Mouse (Mus musculus): Measurements from ENCODE around the gene Scand1. TPM values are rescaled to one million over a fixed set of nuclear protein-coding genes. Genes with fewer than 3 reads are reported as not detected.

Gene Scand1
- total RNA-seq, 2 experiments from 2014 or later, result 61.0 to 61.2 TPM

- no peak overlapping the region for H3K4me3 ChIP-seq
- no peak for DNase-seq
- intact Hi-C loops (cut with DNase I), result no loop called here
- TF ChIP-seq CTCF (IDR thresholded peaks at IDR 0.05), result no peak
- no peak overlapping the region for H3K27ac ChIP-seq
These were observed 10.4 kb downstream of the Scand1 start for GRCm38 (mm10) chr2:156302063-156302462.

GRCm38 (mm10) chr2:156298458-156298857, 14.0 kb downstream of the Scand1 start:
- H3K4me3 ChIP-seq, result no peak overlapping the region
- DNase-seq, result no peak
- TF ChIP-seq CTCF (IDR thresholded peaks at IDR 0.05), result no peak
- intact Hi-C loops (cut with DNase I), result no loop called here
- no peak overlapping the region; the same call in 1 of the 2 replicates for H3K27ac ChIP-seq

- intact Hi-C loops (cut with DNase I), result no loop called here
- H3K27ac ChIP-seq, result 0 out of 2 replicates have a peak overlapping the region, but pooled peaks have one; percentile 16
- peak; percentile 42 for DNase-seq
- TF ChIP-seq CTCF (IDR thresholded peaks at IDR 0.05), result no peak
- H3K4me3 ChIP-seq, result no peak overlapping the region
These were observed 14.9 kb downstream of the Scand1 start for GRCm38 (mm10) chr2:156297653-156298052.

- no peak for DNase-seq
- no peak overlapping the region for H3K27ac ChIP-seq
- no peak overlapping the region for H3K4me3 ChIP-seq
- TF ChIP-seq CTCF (IDR thresholded peaks at IDR 0.05), result no peak
- intact Hi-C loops (cut with DNase I), result no loop called here
These were observed 16.3 kb downstream of the Scand1 start for GRCm38 (mm10) chr2:156296190-156296589.

GRCm38 (mm10) chr2:156295601-156296063, 16.9 kb downstream of the Scand1 start:
- TF ChIP-seq CTCF (IDR thresholded peaks at IDR 0.05), result no peak
- intact Hi-C loops (cut with DNase I), result no loop called here
- H3K4me3 ChIP-seq, result no peak overlapping the region
- DNase-seq, result no peak
- no peak overlapping the region for H3K27ac ChIP-seq

GRCm38 (mm10) chr2:156291998-156292397, 20.5 kb downstream of the Scand1 start:
- Histone ChIP-seq H3K27ac (no peak overlapping the region), H3K4me3 (no peak overlapping the region)
- no peak for DNase-seq
- intact Hi-C loops (cut with DNase I), result no loop called here
- no peak for TF ChIP-seq CTCF (IDR thresholded peaks at IDR 0.05)

- Histone ChIP-seq H3K4me3 (no peak overlapping the region), H3K27ac (no peak overlapping the region)
- intact Hi-C loops (cut with DNase I), result no loop called here
- no peak for TF ChIP-seq CTCF (IDR thresholded peaks at IDR 0.05)
- no peak for DNase-seq
These were observed 22.8 kb downstream of the Scand1 start for GRCm38 (mm10) chr2:156289552-156290160.

GRCm38 (mm10) chr2:156288222-156288621, 24.3 kb downstream of the Scand1 start:
- no peak for TF ChIP-seq CTCF (IDR thresholded peaks at IDR 0.05)
- no peak for DNase-seq

GRCm38 (mm10) chr2:156286733-156287132, 25.8 kb downstream of the Scand1 start:
- TF ChIP-seq CTCF (IDR thresholded peaks at IDR 0.05), result 0 out of 2 replicates have a peak, but pooled peaks have one; percentile 1
- intact Hi-C loops (cut with DNase I), result no loop called here
- no peak for DNase-seq

More at GRCm38 (mm10) chr2:156288222-156288621, 24.3 kb downstream of the Scand1 start:
- Histone ChIP-seq H3K4me3 (no peak overlapping the region), H3K27ac (no peak overlapping the region)
- intact Hi-C loops (cut with DNase I), result no loop called here

GRCm38 (mm10) chr2:156285161-156285560, 27.3 kb downstream of the Scand1 start:
- intact Hi-C loops (cut with DNase I), result no loop called here

More at GRCm38 (mm10) chr2:156286733-156287132, 25.8 kb downstream of the Scand1 start:
- H3K27ac ChIP-seq, result no peak overlapping the region
- no peak overlapping the region for H3K4me3 ChIP-seq

GRCm38 (mm10) chr2:156281227-156281626, 31.3 kb downstream of the Scand1 start:
- Histone ChIP-seq H3K27ac (no peak overlapping the region), H3K4me3 (no peak overlapping the region)
- no peak for TF ChIP-seq CTCF (IDR thresholded peaks at IDR 0.05)
- DNase-seq, result peak; percentile 31
- intact Hi-C loops (cut with DNase I), result loop anchor here (5.0 kb wide), 1 partner anchor 129 kb away; no protein-coding TSS in a partner anchor

More at GRCm38 (mm10) chr2:156285161-156285560, 27.3 kb downstream of the Scand1 start:
- DNase-seq, result no peak
- no peak for TF ChIP-seq CTCF (IDR thresholded peaks at IDR 0.05)
- no peak overlapping the region for H3K27ac ChIP-seq
- no peak overlapping the region for H3K4me3 ChIP-seq

GRCm38 (mm10) chr2:156278226-156279017, 34.1 kb downstream of the Scand1 start:
- intact Hi-C loops (cut with DNase I), result loop anchor here (2.0 to 10.0 kb wide), 2 partner anchors 98 to 314 kb away; partner anchors contain the start of gene Rbm39
- Histone ChIP-seq H3K27ac (peak overlapping the region; percentile 90), H3K4me3 (peak overlapping the region; percentile 38)
- peak; percentile 98; the same call in 1 of the 2 replicates for TF ChIP-seq CTCF (IDR thresholded peaks at IDR 0.05)
- DNase-seq, result peak; percentile 86

GRCm38 (mm10) chr2:156272553-156272952, 40.0 kb downstream of the Scand1 start:
- no peak for DNase-seq
- no peak overlapping the region for H3K27ac ChIP-seq
- intact Hi-C loops (cut with DNase I), result loop anchor here (10.0 kb wide), 1 partner anchor 308 kb away; no protein-coding TSS in a partner anchor
- no peak overlapping the region for H3K4me3 ChIP-seq
- TF ChIP-seq CTCF (IDR thresholded peaks at IDR 0.05), result no peak

Data from gastrocnemius, adult 2 months (tissue).